Mouse (Mus musculus) ES-Bruce4 (cell line): ENCODE measurements around the gene Larp1.

Source experiments
- CTCF ChIP-seq: IDR thresholded peaks from one replicate; pipeline ENCODE4 v1.8.1; 2011; ENCODE audit warnings: low read depth, low read length
- EP300 ChIP-seq: IDR thresholded peaks from 2 replicates; pipeline ENCODE4 v1.6.1; 2011; ENCODE audit warnings: low read depth, low read length; ENCODE audit not compliant: insufficient read depth

DNA sequence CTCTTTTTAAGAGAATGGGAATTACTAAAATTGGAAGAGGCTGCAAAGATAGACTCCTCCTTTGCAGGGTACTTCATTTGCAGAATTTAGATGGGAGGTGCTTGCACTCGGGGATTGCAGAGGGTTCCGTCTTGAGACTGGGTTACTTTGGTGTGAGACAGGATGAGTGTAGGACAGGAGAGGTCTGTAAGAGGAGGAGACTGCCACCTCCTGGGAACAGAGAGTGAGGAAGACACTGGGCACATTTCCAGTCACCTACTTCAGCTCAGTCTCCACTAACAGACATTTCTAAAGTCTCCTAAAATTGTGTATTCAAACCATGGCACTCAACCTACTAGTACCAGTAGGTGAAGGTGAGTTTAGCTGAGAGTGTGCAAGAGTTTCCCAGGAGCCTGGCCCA, 9.4 kb downstream of the Larp1 start:
- TF ChIP-seq CTCF (peak; percentile 11), EP300 (no peak)
